Mouse (Mus musculus) G1E (cell line): ENCODE measurements at regions not wholly inside any gene's neighbourhood (a gene's known extent, or its start where the extent isn't known, plus 50 kb on each side); places are given as distances from the start of the nearest gene placed in this dataset.

Experiments used
- CTCF ChIP-seq: IDR thresholded peaks from 2 replicates; pipeline ENCODE4 v1.5.1; 2012; ENCODE audit warnings: low read depth, low read length, inconsistent platforms, mixed read lengths
- TAL1 ChIP-seq: conservative IDR thresholded peaks from 2 replicates; pipeline ENCODE4 v1.6.1; 2012; ENCODE audit warnings: low read depth, low read length, inconsistent platforms, mixed read lengths

DNA sequence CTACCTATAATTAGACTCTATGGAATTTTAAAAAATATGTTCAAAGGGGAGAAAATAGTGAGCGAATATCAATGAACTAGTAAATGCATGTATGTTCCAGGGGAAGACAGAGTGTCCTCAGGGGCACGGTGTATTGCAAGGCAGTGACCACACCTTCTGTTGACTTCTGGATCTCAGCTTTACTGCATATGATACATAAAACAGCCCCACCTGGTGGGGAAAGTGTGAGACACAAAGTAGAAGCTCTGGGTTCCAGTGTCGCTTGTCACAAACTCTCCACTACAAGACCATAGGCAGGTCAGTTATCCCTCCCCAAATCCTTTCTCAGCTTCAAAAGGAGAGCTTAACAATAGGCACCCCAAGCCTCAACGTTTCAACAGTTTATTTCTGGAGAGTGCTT lies 168.8 kb downstream of the Gm11361 start:
- TF ChIP-seq CTCF (no peak), TAL1 (no peak)
